Mouse (Mus musculus) thymus, adult 2 months (tissue): ENCODE data around the gene Grm4.

ENCODE experiments used
- CTCF ChIP-seq: fragments of 200-500 bp; IDR thresholded peaks from 2 replicates; pipeline ENCODE4 v1.5.1; 2012; ENCODE audit warnings: mild to moderate bottlenecking, control low read depth, low read length, moderate library complexity, borderline replicate concordance; ENCODE audit not compliant: control insufficient read depth, poor library complexity, insufficient read depth; ENCODE audit errors: extremely low read depth
- POLR2A ChIP-seq: fragments of 200-500 bp; IDR thresholded peaks from 2 replicates; pipeline ENCODE4 v1.6.1; 2012; ENCODE audit warnings: mild to moderate bottlenecking, low read length, control low read depth, moderate library complexity; ENCODE audit not compliant: control insufficient read depth, poor library complexity, insufficient read depth; ENCODE audit errors: extremely low read depth

DNA sequence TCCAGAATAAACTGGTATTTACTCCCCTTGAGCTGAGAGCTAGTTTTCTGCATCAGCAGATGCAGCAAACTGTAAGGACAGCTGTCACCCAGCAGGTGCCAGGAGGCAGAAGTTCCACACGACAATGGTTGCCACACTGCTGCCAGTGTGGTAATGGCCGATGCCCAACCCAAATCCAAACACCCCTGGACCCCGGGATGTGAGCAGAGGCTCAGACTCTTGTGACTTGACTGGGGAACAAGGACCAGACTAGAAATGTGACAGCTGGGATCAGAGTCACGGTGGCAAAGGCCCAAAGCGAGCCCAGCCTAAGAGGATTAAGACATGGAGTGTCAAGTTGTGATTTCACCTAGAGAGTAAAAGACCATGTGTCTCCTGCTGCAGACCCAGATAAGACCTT is 112.7 kb downstream of the Grm4 start:
- no peak for TF ChIP-seq POLR2A
- no peak for TF ChIP-seq CTCF
